Mouse (Mus musculus): ENCODE data around the gene Crispld2.

DNA sequence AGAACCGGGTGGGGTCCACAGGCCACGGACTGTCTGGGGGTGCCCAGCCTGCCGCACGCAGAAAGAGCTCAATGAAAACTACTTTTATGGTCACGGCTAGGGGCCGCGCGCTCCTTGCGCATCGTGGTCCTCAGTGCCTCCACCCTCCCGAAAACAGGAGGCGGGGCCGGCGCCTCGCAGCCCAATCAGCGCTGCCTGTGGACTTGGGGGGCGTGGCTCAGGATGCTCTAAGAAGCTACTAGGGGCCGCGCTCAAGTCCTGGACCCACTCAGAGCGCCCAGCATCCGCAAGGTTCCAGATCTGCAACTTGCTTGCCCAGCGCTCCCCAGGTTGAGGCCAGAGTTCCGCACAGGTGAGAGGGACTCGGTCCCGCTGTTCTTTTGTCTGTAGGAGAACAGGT lies at the start of gene Crispld2:
- TF ChIP-seq CTCF (IDR thresholded peaks at IDR 0.05; ENCODE audit: low read depth) (0 out of 2 replicates have a peak, but pooled peaks have one; percentile 6), EP300 (IDR thresholded peaks at IDR 0.05; ENCODE audit: low read depth) (no peak)

Data from heart, postnatal 0 days (tissue).